Mouse (Mus musculus): ENCODE data around the gene Pms2.

Pms2 gene

GRCm38 (mm10) chr5:143909417-143910400 is at the start of gene Pms2, which contains the start of gene Aimp2:
Gene Pms2 (plus strand): TSS chr5:143909964.
Gene Aimp2 (minus strand): TSS chr5:143909847.
- peak; percentile 95 for DNase-seq (ENCODE audit: low read depth, low spot score)

DNA sequence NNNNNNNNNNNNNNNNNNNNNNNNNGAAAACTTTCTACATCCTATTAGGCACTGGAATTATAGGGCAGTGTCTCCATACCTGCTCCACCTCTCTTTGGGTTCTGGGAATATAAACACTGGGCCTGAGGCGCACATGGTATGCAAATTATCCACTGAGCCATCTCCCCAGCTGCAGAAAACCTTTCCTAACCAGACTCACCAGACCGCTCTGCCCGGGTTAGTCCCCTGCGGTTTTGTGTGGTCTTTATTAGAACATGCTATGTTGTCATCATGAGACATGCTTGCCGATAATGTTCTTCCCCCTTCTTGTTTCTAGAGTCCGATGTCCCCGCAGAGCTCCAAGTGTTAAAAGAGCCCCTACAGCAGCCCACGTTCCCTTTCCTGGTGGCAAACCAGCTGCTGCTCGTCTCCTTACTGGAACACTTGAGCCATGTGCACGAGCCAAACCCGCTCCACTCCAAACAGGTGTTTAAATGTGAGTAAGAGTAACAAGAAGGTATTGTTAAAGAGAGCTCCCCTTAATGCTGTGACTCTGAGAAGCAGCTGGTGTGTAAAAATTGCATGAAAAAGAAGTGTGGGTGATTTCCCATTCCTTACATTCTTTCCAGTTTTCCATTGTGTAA is 38.1 kb upstream of the Pms2 start:
- DNase-seq (ENCODE audit: low read depth, low spot score) = no peak

DNA sequence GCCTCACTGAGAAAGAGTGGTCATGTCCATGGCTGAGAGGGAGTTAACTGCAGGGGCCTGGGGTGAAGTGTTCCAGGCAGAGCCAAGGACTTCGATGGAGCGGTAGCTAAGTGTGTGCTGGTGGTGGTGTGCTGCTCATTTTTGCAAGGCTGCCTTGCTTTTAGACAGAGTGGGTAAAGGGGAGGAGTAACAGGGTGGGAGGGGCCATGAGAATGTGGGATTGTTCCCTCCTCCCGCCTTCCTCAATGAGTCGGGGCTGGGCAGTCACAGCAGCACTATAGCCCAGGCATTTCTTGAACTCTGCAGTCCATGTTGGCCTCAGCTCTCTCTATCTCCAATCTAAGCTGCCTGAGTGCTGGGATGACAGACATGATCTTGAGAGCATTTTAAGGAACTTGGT is 35.2 kb upstream of the Pms2 start:
- DNase-seq (ENCODE audit: low read depth, low spot score) = no peak

DNA sequence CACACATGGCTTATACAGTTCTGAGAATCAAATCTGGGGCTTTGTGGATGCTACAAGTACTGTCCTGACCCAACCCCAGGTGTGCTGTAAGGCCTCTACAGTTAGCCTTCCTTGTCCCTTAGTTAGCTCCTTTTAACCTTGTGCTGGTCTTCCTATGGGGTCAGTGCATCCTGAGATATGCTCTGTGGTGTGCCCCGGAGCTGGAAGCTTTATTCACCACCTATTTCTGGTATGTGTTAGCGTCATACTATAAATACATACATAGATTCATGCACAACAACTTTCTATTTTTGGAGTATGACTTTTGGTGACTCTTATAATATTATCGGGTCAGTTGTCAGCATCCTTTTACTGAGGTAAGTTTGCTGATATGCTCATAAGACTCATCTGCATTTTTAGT is 24.5 kb upstream of the Pms2 start:
- no peak for DNase-seq (ENCODE audit: low read depth, low spot score)

GRCm38 (mm10) chr5:143890741-143891140 is 19.0 kb upstream of the Pms2 start:
- DNase-seq (ENCODE audit: low read depth, low spot score) = no peak

DNA sequence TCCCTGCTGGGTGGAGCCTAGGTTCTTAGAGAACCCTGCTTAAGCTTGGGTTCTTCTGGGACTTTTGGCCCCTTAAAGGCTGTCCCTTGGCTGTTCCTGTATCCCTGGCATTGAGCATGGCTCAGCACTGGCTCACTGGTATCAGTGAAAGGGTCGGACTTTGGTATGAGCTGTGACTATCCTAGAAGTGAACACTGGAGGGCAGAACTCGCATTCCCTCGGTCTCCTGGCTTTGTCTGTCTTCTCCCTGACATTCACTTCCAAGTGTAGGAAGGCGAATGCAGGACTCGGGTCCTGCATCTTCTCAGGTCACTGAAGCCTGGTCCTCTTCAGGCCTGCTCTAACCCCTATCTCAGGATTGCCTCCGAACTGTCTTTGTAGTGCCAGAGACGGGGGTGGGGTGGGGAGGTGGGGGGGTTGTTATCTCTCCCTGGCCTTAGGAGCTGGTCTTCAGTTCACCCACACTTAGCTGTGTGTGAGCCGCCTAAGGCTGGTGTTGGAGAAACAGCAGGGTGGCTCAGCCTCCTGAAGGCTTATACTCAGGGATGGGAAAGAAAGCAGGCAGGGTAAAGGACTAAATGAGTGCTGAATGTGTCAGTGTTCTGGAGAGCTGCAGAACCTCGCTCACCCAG is 17.4 kb upstream of the Pms2 start:
- DNase-seq (ENCODE audit: low read depth, low spot score) = no peak

DNA sequence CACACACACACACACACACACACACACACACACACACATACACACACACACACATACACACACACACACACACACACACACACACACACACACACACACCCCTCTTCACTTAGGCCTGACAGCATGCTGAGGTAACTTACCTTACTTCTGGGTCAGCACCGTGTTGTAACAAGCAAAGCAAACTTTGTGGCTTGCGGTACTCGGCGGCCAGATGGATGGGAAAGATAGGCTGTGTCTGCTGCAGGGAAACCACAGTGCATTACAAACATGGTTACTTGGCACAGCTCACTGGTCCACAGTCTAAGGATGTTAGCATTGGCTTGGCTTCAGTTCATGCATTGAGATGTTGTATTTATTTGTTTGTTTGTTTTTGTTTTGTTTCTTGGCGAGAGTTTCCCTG is 16.4 kb upstream of the Pms2 start:
- no peak for DNase-seq (ENCODE audit: low read depth, low spot score)

DNA sequence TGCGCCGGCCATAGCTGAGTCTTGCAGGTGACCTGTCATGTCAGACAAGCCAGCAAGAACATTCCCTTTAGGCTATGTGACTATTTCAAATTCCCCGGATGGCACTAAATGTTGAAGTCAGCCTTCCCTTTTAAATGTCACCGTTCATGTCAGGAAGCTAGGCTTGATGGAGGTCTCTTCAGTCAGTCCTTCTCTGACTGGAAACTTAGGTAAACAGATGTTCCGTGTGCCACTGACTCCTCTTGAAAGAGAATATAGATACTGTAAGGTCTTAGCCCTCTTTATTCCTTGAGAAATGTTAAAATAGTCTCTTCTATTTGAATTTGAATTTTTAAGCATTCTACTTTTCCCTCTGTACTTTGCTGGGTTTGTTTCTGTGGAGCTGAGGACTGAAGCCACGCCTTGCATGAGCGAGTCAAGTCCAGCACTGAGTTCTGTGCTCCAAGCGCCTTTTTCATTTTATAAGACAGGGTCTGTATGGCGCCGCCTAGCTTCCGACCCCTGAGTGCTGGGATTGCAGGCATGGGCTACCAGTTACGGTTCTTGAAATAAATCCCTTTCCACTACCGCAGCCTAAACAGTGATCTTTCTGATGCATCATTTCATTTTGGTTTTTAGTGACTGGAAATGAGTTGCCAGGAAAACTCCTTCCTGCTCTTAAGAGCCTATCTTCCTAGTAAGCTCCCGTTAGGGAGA is 12.0 kb upstream of the Pms2 start, which contains the start of gene Ankrd61:
TSS of gene Ankrd61 (minus strand) at position 51 of the 696 bp plus-strand sequence.
- no peak for DNase-seq (ENCODE audit: low read depth, low spot score)

DNA sequence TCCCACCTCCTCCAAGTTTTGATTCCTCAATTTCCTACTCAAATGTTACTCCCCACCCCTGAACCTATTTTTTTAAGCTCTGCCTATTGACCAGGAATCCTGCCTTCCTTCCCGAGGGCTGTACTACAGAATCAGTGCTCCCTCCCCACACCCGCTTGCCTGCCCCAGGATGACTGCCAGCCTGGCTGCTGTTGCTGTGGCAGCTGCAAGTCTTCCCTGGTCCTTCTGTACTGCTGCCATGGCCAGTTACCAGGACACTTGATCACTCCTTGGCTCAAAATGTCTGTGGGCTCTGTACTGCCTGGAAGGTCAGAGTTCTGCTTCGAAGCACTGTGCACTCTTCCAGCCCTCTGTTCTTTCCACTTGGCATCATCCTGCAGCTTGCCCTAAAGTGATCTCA is 7.7 kb upstream of the Pms2 start:
- no peak for DNase-seq (ENCODE audit: low read depth, low spot score)

- no peak for DNase-seq (ENCODE audit: low read depth, low spot score)
These were observed 6.0 kb upstream of the Pms2 start for GRCm38 (mm10) chr5:143903813-143904212.

DNA sequence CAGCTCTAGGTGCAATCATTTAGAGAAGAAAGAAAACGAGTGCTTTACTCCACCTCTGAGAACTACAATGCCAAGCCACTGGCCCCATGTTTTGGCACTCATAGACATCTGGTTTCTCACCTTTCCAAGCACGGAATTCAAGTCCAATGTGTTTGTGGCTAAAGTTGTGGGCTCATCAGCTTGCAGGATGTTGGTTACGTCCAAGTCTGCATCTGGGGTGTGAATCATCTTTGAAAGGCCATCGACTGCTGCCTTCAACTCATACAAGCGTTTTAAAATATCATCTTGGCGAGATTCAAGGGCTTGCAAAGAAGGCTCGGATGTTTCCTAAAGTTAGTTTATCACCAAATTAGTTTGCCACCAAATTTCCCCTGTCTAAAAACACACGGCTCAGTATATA is 3.3 kb upstream of the Pms2 start:
- DNase-seq (ENCODE audit: low read depth, low spot score) = no peak

GRCm38 (mm10) chr5:143908926-143909325 is 838 bp upstream of the Pms2 start:
- DNase-seq (ENCODE audit: low read depth, low spot score) = no peak

GRCm38 (mm10) chr5:143916221-143916620 is 6.5 kb downstream of the Pms2 start:
- DNase-seq (ENCODE audit: low read depth, low spot score) = no peak

DNA sequence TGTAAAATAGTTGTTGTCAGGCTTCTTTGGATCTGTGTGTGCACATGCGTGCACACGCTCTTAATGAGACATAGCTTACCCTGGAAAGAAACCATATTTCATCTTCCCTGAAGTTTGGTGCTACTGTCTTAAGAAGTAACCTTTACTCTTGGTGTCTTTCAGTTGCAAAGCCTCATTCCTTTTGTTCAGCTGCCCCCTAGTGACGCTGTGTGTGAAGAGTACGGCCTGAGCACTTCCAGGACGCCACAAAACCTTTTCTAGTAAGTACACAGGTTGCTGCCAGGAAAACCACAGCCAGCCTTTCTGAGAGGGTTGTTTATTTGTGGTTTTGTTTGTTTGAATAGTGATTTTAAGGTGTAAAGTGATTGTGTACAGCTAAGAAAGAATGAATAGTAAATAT is 7.7 kb downstream of the Pms2 start:
- no peak for DNase-seq (ENCODE audit: low read depth, low spot score)

GRCm38 (mm10) chr5:143918120-143918519 is 8.4 kb downstream of the Pms2 start:
- no peak for DNase-seq (ENCODE audit: low read depth, low spot score)

DNA sequence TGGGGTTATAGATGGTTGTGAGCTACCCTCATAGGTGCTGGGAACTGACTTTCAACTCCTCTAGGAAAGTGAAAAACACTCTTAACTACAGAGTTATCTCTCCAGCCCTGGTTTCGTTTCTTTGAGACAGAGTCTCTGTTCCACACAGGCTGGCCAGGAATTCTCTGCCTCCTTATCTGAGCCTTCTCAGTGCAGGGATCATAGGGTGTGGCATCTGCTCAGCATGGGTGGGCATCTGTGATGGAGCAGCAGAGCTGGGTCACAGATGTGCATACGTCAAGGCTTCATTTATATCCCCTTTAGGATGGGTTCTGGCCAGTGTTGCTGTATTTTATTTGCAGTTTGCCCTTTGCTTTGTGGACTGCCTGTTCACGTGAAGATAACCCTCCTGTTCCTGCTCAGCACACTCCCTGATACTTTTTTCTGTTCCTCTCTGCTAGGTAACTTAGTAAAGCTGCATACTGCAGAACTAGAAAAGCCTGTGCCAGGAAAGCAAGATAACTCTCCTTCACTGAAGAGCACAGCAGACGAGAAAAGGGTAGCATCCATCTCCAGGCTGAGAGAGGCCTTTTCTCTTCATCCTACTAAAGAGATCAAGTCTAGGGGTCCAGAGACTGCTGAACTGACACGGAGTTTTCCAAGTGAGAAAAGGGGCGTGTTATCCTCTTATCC is 15.2 kb downstream of the Pms2 start:
- DNase-seq (ENCODE audit: low read depth, low spot score) = no peak

- no peak for DNase-seq (ENCODE audit: low read depth, low spot score)
These were observed 18.1 kb downstream of the Pms2 start, which contains the start of gene Gm42421 for GRCm38 (mm10) chr5:143927875-143928274. Gene Gm42421 (plus strand): TSS chr5:143928175.

GRCm38 (mm10) chr5:143929291-143929690 is 19.5 kb downstream of the Pms2 start:
- DNase-seq (ENCODE audit: low read depth, low spot score) = no peak

DNA sequence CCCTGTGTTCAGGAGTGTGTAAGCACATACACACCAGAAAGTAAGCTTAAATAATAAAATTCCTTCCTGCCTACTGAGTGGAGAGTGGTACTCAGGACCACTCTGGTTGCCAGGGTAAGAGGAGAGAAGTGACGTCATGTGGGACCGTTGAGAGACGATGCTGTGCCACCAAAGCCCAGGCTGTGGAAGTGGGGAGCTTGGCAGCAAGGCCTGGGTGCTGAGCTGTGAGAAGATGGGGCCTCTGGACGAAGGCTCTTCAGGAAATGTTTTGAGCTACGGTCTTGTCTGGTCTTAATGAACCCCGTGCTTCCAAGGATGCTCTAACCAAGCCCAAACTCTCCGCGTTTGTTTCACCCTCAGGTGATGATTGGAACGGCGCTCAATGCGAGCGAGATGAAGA is 20.9 kb downstream of the Pms2 start:
- DNase-seq (ENCODE audit: low read depth, low spot score) = no peak

- no peak for DNase-seq (ENCODE audit: low read depth, low spot score)
These were observed 22.3 kb downstream of the Pms2 start for GRCm38 (mm10) chr5:143931863-143932580.

All from retina, adult 2 months (tissue).